7 mouse cellular contexts compared by ENCODE assay signal in the genomic region with DNA sequence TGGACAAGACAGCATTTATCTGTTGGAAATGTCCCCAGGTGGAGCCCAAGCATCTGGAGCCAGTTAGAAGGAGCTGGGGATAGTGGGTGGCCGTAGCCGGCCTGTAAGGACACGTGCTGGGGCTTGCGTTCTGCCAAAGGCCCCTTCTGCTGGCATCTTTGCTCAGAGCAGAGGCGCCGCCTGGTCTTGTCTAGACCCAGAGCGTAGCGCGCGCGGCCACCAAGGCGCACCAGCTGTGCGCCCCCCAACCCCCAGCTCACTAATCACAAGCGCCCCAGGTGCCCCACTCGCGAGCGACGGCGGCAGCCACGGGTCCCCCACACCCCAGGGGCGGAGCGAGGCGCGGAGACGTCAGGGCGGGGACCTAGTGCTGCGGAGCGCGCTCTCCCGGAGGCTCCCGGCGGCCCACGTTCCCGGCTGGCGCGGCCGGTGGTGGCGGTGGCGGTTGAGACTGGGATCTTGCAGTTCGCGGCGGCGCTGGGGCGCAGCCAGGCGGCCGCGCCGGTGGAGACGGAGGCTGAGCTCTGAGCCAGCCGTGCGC. TPM values are rescaled to one million over a fixed set of nuclear protein-coding genes. Genes with fewer than 3 reads are reported as not detected.
A peak's percentile ranks its signal among the peaks of the same experiment; 100 is the strongest.
DNase-seq lines count a peak whose midpoint lies in the region; ATAC-seq and TF ChIP-seq lines count a peak whose summit lies in the region.

A gene (plus strand): TSS at position 514 of the 541 bp plus-strand sequence.

- peak; percentile 72 for ATAC-seq in kidney, postnatal 0 days (replicated peaks; ENCODE audit: low FRiP score, low read depth)
- no peak; the same call in 1 of the 2 replicates for ATAC-seq in liver, embryonic 11.5 days (replicated peaks; ENCODE audit: low FRiP score)
- ATAC-seq in neural tube, embryonic 13.5 days (ENCODE audit: low read depth), result peak; percentile 92

- H3K36me3 ChIP-seq in kidney, postnatal 0 days (ENCODE audit: insufficient read depth, low read length), result no peaks in the 10 kb centered on the region
- no peaks in the 10 kb centered on the region for H3K36me3 ChIP-seq in liver, embryonic 11.5 days (ENCODE audit: control insufficient read depth, insufficient read depth, low read length)
- no peaks in the 10 kb centered on the region for H3K36me3 ChIP-seq in neural tube, embryonic 13.5 days

- H3K9me3 ChIP-seq in kidney, postnatal 0 days (replicated peaks; ENCODE audit: low read length), result no peaks in the 10 kb centered on the region
- no peaks in the 10 kb centered on the region for H3K9me3 ChIP-seq in liver, embryonic 11.5 days (ENCODE audit: control insufficient read depth, low read length)
- H3K9me3 ChIP-seq in neural tube, embryonic 13.5 days, result no peaks in the 10 kb centered on the region

- peak within 1 kb of the TSS; percentile 97 for H3K4me2 ChIP-seq in kidney, postnatal 0 days (ENCODE audit: low read length)
- H3K4me2 ChIP-seq in liver, embryonic 11.5 days, result peak within 1 kb of the TSS; percentile 73
- peak within 1 kb of the TSS; percentile 75 for H3K4me2 ChIP-seq in neural tube, embryonic 13.5 days

- peak within 1 kb of the TSS; percentile 63 for H3K9ac ChIP-seq in kidney, postnatal 0 days (ENCODE audit: low read depth, low read length)
- peak within 1 kb of the TSS; percentile 37; the same call in 1 of the 2 replicates for H3K9ac ChIP-seq in liver, embryonic 11.5 days (ENCODE audit: low read depth, low read length)
- peak within 1 kb of the TSS; percentile 68 for H3K9ac ChIP-seq in neural tube, embryonic 13.5 days

- H3K27me3 ChIP-seq in kidney, postnatal 0 days (ENCODE audit: insufficient read depth, low read length), result peaks cover 4% of the 10 kb centered on the region; the same call in 1 of the 2 replicates
- H3K27me3 ChIP-seq in liver, embryonic 11.5 days (replicated peaks; ENCODE audit: control insufficient read depth, insufficient read depth, low read length), result peaks cover 18% of the 10 kb centered on the region
- H3K27me3 ChIP-seq in neural tube, embryonic 13.5 days, result peaks cover 24% of the 10 kb centered on the region

- 1% methylated on average over 49 of the region's 51 CpGs for WGBS in kidney, postnatal 0 days
- 2% methylated on average over 50 of the region's 51 CpGs for WGBS in liver, embryonic 11.5 days
- WGBS in neural tube, embryonic 13.5 days, result under 1% methylated on average over 40 of the region's 51 CpGs

- H3K4me3 ChIP-seq in kidney, postnatal 0 days (replicated peaks; ENCODE audit: low read depth, low read length), result peak within 1 kb of the TSS; percentile 52
- peak within 1 kb of the TSS; percentile 48 for H3K4me3 ChIP-seq in liver, embryonic 11.5 days (ENCODE audit: low read depth, low read length)
- H3K4me3 ChIP-seq in neural tube, embryonic 13.5 days, result peak within 1 kb of the TSS; percentile 45

- TF ChIP-seq CTCF in kidney, postnatal 0 days (IDR thresholded peaks at IDR 0.05; ENCODE audit: low read depth), result peak; percentile 8; the same call in 1 of the 2 replicates

- DNase-seq in adrenal gland, postnatal 10 days, result peak; percentile 87
- DNase-seq in embryo, embryonic 11.5 days (ENCODE audit: low read depth, low spot score), result peak; percentile 34
- peak; percentile 76 to 79 for DNase-seq in heart, adult 18-20 months
- peak; percentile 66 for DNase-seq in kidney, postnatal 0 days (ENCODE audit: low spot score)
- peak; percentile 43 for DNase-seq in liver, embryonic 11.5 days (ENCODE audit: low spot score)
- DNase-seq in thymus, postnatal 36 days, result peak; percentile 7 to 25

- 0 out of 2 replicates have a peak within 1 kb of the TSS, but pooled peaks have one; percentile 36 for H3K27ac ChIP-seq in kidney, postnatal 0 days
- H3K27ac ChIP-seq in liver, embryonic 11.5 days (ENCODE audit: low read depth, low read length), result no peak within 1 kb of the TSS
- H3K27ac ChIP-seq in neural tube, embryonic 13.5 days (replicated peaks), result peak within 1 kb of the TSS; percentile 47

- peaks cover 7% of the 10 kb centered on the region; the same call in 1 of the 2 replicates for H3K4me1 ChIP-seq in kidney, postnatal 0 days (replicated peaks; ENCODE audit: insufficient read depth, low read length)
- 0 out of 2 replicates have a peak, but pooled peaks cover 2% of the 10 kb centered on the region for H3K4me1 ChIP-seq in liver, embryonic 11.5 days (replicated peaks; ENCODE audit: control insufficient read depth, insufficient read depth, low read length)
- peaks cover 16% of the 10 kb centered on the region for H3K4me1 ChIP-seq in neural tube, embryonic 13.5 days (replicated peaks)

RNA-seq across cellular contexts. Expression of the gene that starts here (rescaled TPM):
- total RNA-seq in adrenal gland, postnatal 10 days (2021), result 10 to 100 TPM; 41.1 to 45.9 TPM
- 10 to 100 TPM; 35.7 to 40.6 TPM for total RNA-seq in heart, adult 18-20 months (2021)
- 11.5 and 14.6 TPM in 2 replicates for polyA plus RNA-seq in kidney, postnatal 0 days (2015; fragmentation: Nextera tagmentation; extraction: Ambion mirVana)
- polyA plus RNA-seq in liver, embryonic 11.5 days (2014; fragmentation: Nextera tagmentation; extraction: Ambion mirVana), result 4.1 and 5.1 TPM in 2 replicates
- 9.1 and 11.1 TPM in 2 replicates for polyA plus RNA-seq in neural tube, embryonic 13.5 days (2015; fragmentation: Nextera tagmentation; extraction: Ambion mirVana)

Comparison
In these comparisons a context has a peak if more than half of its experiments do, and no peak if none do; other contexts are left out.
1. DNase-seq: peak in every context shown above with its lines; median percentile 87 in adrenal gland, postnatal 10 days; 78 in heart, adult 18-20 months; 66 in kidney, postnatal 0 days; 43 in liver, embryonic 11.5 days; 34 in embryo, embryonic 11.5 days; 16 in thymus, postnatal 36 days.